Mouse (Mus musculus) forebrain, embryonic 10.5 days (tissue): ENCODE results near the gene Gatad2b. TPM values are rescaled to one million over a fixed set of nuclear protein-coding genes. Genes with fewer than 3 reads are reported as not detected.
A peak's percentile ranks its signal among the peaks of the same experiment; 100 is the strongest.
"Not testable (repeated sequence)": the region's sequence is repeated elsewhere in the genome, so short reads cannot be mapped to it uniquely, and the experiment has no call there.

Source experiments
- DNase-seq: peaks from one replicate; pipeline ENCODE4 v3.0.0-alpha.2; 2017; ENCODE audit warnings: low spot score; ENCODE audit errors: extremely low spot score
- H3K27ac ChIP-seq: fragments of 300-500 bp; sonication (generic); 2 replicates; pipeline ENCODE4 v1.5.1; 2016; ENCODE audit warnings: mild to moderate bottlenecking
- H3K27me3 ChIP-seq: fragments of 300-500 bp; sonication (generic); 2 replicates; pipeline ENCODE4 v1.6.1; 2016; ENCODE audit warnings: mild to moderate bottlenecking; ENCODE audit not compliant: poor library complexity, severe bottlenecking
- H3K36me3 ChIP-seq: fragments of 300-500 bp; sonication (generic); replicated peaks from 2 replicates; pipeline ENCODE4 v1.6.1; 2016; ENCODE audit warnings: mild to moderate bottlenecking, moderate library complexity
- H3K4me1 ChIP-seq: fragments of 300-500 bp; sonication (generic); 2 replicates; pipeline ENCODE4 v1.6.1; 2016
- H3K4me3 ChIP-seq: fragments of 300-500 bp; sonication (generic); 2 replicates; pipeline ENCODE4 v1.5.1; 2016; ENCODE audit warnings: mild to moderate bottlenecking, moderate library complexity
- H3K9me3 ChIP-seq: fragments of 300-500 bp; sonication (generic); 2 replicates; pipeline ENCODE4 v1.6.1; 2016; ENCODE audit warnings: mild to moderate bottlenecking, moderate library complexity
- WGBS: fragments of 180-500 bp; shearing (Covaris S2); methylation state at CpG from one replicate; pipeline ENCODE4 v1.1.7; 2016; 5-methylcytosine and 5-hydroxymethylcytosine counted together
- polyA plus RNA-seq: library from polyadenylated mRNA; unstranded; fragments of >200 nt; fragmentation: Nextera tagmentation; extraction: Ambion mirVana; gene quantifications from 2 replicates; pipeline ENCODE4 v1.2.1, GENCODE M21; 2016

Gene Gatad2b
- polyA plus RNA-seq, 1 experiment from 2014 or later = 12.4 TPM

DNA sequence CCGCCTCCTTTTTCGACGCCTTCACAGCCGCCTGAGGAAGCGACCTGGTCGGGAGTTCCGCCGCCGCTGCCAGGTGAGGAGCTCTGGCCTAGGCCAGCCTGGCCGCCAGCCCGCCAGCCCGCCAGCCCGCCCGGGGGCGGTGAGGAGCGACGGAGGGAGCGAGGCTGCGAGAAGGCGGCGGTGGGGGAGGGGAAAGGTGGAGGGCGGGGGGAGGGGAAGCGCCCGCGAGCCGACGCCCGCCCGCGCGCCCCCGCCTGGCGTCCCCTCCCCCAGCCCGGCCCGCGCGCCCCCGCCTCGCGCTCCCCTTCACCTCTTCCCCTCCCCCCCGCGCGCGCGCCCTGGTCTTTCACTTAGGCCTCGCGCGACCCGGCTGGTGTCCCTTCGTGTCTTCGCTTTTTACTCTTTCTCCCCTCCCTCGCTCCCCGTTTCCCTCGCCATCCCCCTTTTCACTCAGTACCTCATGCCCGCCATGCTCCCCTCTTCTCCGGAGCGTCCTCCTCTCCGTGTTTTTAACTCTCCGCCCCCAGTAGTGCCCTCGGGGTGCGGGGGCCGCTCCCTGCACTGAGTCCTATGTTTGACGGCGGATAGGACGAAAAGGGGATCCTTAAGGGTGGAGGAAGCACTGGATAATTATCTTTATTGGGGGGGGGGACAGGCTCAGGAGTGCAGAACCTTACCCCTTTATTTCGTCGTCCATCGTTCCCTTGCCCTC, 530 bp downstream of the Gatad2b start:
- no peaks in the 10 kb centered on the region for H3K9me3 ChIP-seq

DNA sequence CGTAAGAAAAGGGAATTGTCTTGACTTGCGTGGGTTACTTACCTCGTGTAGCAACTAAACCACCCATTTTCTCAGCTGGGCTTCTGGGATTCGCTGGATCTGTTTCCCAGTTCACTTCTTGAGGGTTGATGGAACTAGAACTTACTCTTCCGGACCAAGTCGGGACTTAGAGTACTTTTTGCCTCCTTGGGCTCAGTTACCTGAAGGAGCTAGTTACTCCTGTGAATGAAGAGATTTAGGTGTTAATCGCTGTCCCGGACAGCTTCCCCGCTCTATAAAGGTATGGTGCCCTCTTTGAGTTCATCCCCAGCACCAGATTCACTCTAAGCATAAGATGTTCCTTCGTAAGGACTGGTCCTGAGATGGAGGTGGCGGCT, 1.1 kb downstream of the Gatad2b start:
- peaks cover 21% of the 10 kb centered on the region for H3K4me1 ChIP-seq
- peaks cover 34% of the 10 kb centered on the region for H3K36me3 ChIP-seq
- no peaks in the 10 kb centered on the region for H3K27me3 ChIP-seq
- 2% methylated on average over 11 of the region's 11 CpGs for WGBS
- H3K9me3 ChIP-seq = no peaks in the 10 kb centered on the region
- no peak for DNase-seq
- peak overlapping the region; percentile 93 for H3K27ac ChIP-seq
- peak overlapping the region; percentile 86 for H3K4me3 ChIP-seq

More for the DNA sequence above, 530 bp downstream of the Gatad2b start:
- H3K4me1 ChIP-seq = peaks cover 21% of the 10 kb centered on the region
- WGBS = 0% methylated on average over 38 of the region's 68 CpGs
- no peak for DNase-seq
- H3K36me3 ChIP-seq = peaks cover 34% of the 10 kb centered on the region
- peak overlapping the region; percentile 93 for H3K27ac ChIP-seq
- H3K4me3 ChIP-seq = peak overlapping the region; percentile 86
- no peaks in the 10 kb centered on the region for H3K27me3 ChIP-seq

DNA sequence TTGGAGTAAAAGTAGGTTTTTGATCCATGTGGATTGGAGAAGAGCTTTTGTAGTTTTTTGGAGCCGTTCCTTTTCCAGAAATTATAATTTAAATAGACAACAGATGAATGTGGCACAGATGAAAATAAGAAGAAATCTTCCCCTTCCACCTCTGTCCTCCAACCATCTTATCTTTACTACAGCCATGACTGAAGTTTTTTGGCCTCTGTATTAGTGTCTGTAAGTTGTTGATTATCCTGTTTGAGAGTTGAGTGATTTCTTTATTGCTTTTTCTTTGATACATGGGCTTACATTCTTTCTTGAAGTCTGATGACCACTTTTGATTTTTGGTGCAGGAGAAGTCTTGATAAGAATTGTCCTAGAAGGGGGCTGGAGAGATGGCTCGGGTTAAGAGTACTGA, 1.7 kb downstream of the Gatad2b start:
- Histone ChIP-seq H3K27ac (peak overlapping the region; percentile 93), H3K27me3 (no peaks in the 10 kb centered on the region), H3K9me3 (no peaks in the 10 kb centered on the region), H3K4me3 (peak overlapping the region; percentile 86), H3K36me3 (peaks cover 35% of the 10 kb centered on the region), H3K4me1 (peaks cover 21% of the 10 kb centered on the region)
- 83% methylated on average over 2 of the region's 2 CpGs for WGBS
- no peak for DNase-seq

- WGBS = 94% methylated on average over 3 of the region's 3 CpGs
- Histone ChIP-seq H3K9me3 (no peaks in the 10 kb centered on the region), H3K27me3 (no peaks in the 10 kb centered on the region), H3K36me3 (peaks cover 27% of the 10 kb centered on the region), H3K4me3 (no peak overlapping the region), H3K4me1 (no peaks in the 10 kb centered on the region; the same call in 1 of the 2 replicates), H3K27ac (no peak overlapping the region)
- no peak for DNase-seq
These were observed 12.8 kb downstream of the Gatad2b start for GRCm38 (mm10) chr3:90305801-90306200.

DNA sequence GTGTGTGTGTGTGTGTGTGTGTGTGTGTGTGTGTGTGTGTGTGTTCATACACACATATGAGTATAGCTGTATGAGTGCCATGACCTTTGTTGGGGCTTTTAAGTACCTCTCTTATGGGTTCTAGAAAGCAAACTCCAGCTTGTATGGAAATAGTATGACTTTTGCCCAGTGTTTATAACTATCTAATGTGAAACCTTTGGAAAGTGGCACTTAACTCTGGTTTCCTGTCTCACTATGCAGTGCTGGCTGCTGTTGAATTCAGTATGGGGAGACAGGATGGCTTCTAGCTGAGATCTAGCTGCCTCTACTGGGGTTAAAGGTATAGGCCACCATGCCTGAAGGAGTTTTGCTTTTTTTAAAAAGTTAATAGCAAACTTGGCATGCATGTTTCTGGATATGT, 16.6 kb downstream of the Gatad2b start:
- H3K4me3 ChIP-seq = no peak overlapping the region
- no peak overlapping the region for H3K27ac ChIP-seq
- H3K9me3 ChIP-seq = no peaks in the 10 kb centered on the region
- no peak for DNase-seq
- no peaks in the 10 kb centered on the region; the same call in 1 of the 2 replicates for H3K4me1 ChIP-seq
- peaks cover 25% of the 10 kb centered on the region for H3K36me3 ChIP-seq
- no peaks in the 10 kb centered on the region for H3K27me3 ChIP-seq

- no peak overlapping the region for H3K4me3 ChIP-seq
- no peak for DNase-seq
- H3K36me3 ChIP-seq = peaks cover 15% of the 10 kb centered on the region
These were observed 20.4 kb downstream of the Gatad2b start for GRCm38 (mm10) chr3:90313367-90313766.

DNA sequence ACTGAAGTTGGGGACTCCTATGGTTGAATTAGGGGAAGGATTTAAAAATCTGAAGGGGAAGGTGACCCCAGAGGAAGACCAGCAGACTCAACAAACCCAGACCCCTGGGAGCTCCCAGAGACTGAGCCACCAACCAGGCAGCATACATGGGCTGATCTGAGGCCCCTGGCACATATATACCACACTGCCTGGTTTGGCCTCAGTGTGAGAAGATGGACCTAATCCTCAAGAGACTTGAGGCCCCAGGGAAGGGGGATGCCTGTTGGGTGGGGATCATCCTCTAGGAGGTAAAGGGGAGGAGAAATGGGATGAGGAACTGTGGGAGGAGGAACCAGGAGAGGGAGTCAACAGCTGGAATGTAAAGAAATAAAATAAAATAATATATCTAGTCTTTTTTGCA, 21.3 kb downstream of the Gatad2b start:
- DNase-seq = no peak

More at GRCm38 (mm10) chr3:90313367-90313766, 20.4 kb downstream of the Gatad2b start:
- H3K27me3 ChIP-seq = no peaks in the 10 kb centered on the region
- no peak overlapping the region for H3K27ac ChIP-seq
- no peaks in the 10 kb centered on the region for H3K4me1 ChIP-seq
- no peaks in the 10 kb centered on the region for H3K9me3 ChIP-seq

DNA sequence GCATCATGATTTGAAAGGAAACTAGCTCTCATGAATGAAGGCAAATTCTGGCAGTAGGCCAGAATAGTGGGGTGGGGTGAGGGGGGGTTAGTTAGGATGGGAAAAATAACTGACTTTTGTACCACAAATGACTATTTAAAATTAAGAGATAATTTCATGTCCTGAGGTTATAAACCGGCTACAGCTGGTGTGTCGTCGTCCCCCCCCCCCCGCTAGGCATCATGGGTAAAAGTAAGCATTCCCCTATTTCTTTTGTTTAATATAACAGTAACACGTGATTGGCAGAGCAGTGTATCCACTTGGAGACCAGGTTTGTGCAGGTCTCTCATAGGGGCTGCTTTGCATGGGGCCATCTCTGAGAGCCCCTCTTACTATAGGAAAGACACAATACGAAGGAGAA, 29.3 kb downstream of the Gatad2b start:
- no peak overlapping the region for H3K4me3 ChIP-seq

More for the DNA sequence above, 21.3 kb downstream of the Gatad2b start:
- H3K4me3 ChIP-seq = no peak overlapping the region
- H3K36me3 ChIP-seq = peaks cover 15% of the 10 kb centered on the region
- no peaks in the 10 kb centered on the region for H3K27me3 ChIP-seq
- H3K4me1 ChIP-seq = no peaks in the 10 kb centered on the region
- no peak overlapping the region for H3K27ac ChIP-seq
- H3K9me3 ChIP-seq = no peaks in the 10 kb centered on the region

DNA sequence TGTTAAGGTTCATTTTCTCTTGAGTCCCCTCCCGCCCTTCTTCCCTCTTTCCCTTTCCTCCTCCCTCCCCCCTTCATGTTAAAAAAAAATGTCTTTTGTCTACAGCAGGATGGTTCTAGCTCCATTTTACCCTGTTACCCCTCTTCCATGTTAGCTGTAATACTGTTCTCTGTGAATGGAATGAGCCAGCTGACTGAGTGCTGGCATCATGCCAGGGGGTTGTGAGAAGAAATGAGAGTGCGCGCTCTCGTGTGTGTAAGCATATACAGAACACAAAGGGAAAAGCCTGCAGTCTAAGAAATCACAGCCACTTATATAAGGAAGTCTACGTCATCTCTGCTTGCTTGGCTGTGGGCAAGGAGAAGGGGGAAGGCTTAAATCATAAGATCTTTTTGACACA, 30.1 kb downstream of the Gatad2b start:
- Histone ChIP-seq H3K27me3 (no peaks in the 10 kb centered on the region), H3K4me3 (no peak overlapping the region), H3K27ac (peak overlapping the region; percentile 20; the same call in 1 of the 2 replicates), H3K4me1 (peaks cover 16% of the 10 kb centered on the region; the same call in 1 of the 2 replicates), H3K9me3 (no peaks in the 10 kb centered on the region), H3K36me3 (peaks cover 12% of the 10 kb centered on the region)
- DNase-seq = no peak
- WGBS = 86% methylated on average over 5 of the region's 5 CpGs

More for the DNA sequence above, 29.3 kb downstream of the Gatad2b start:
- DNase-seq = no peak
- 88% methylated on average over 6 of the region's 6 CpGs for WGBS
- Histone ChIP-seq H3K4me1 (peaks cover 16% of the 10 kb centered on the region; the same call in 1 of the 2 replicates), H3K27me3 (no peaks in the 10 kb centered on the region), H3K36me3 (peaks cover 10% of the 10 kb centered on the region; the same call in 1 of the 2 replicates), H3K9me3 (no peaks in the 10 kb centered on the region), H3K27ac (no peak overlapping the region)

DNA sequence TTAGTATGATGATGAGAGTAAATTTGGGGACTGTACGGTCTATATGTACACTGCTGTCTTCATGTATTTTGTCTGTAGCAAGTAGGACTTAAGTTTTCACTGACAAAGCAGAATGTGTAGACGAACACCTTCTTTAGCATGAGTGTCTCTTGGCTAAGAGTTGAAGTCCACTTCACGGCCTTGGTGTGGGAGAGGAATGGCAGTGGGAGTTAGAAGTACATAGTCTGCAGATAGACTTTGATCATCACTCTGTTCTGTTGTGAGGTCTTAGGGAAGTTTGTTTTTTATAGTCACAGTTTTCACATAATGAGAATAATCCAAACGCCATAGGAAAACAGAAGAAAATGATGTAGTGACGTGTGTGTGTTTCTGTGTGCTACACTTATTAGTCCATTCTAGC, 39.5 kb downstream of the Gatad2b start:
- Histone ChIP-seq H3K4me1 (no peaks in the 10 kb centered on the region), H3K27ac (no peak overlapping the region), H3K27me3 (no peaks in the 10 kb centered on the region), H3K36me3 (peaks cover 16% of the 10 kb centered on the region), H3K9me3 (no peaks in the 10 kb centered on the region), H3K4me3 (no peak overlapping the region)
- no peak for DNase-seq
- WGBS = 93% methylated on average over 5 of the region's 5 CpGs

DNA sequence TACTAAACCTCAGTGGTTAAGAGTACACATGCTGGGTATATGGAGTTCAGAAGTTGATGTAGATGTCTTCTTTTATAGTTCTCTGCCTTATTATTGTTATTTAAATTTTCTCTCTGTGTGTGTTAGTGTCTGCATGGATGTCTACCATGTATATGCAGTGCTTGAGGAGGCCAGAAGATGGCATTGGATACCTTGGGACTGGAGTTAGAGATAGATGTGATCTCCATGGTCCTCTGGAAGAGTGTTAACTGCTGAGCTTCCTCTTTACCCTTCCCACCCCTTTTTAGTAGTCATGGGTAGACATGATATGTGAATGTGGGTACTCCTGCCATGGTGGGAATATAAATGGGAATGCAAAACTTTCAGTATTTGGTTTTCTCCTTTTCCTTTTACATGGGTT, 42.5 kb downstream of the Gatad2b start:
- no peak overlapping the region for H3K4me3 ChIP-seq
- H3K27me3 ChIP-seq = no peaks in the 10 kb centered on the region
- H3K4me1 ChIP-seq = no peaks in the 10 kb centered on the region
- DNase-seq = no peak
- H3K27ac ChIP-seq = no peak overlapping the region
- 0 out of 2 replicates have a peak, but pooled peaks cover 2% of the 10 kb centered on the region for H3K36me3 ChIP-seq
- no peaks in the 10 kb centered on the region for H3K9me3 ChIP-seq

DNA sequence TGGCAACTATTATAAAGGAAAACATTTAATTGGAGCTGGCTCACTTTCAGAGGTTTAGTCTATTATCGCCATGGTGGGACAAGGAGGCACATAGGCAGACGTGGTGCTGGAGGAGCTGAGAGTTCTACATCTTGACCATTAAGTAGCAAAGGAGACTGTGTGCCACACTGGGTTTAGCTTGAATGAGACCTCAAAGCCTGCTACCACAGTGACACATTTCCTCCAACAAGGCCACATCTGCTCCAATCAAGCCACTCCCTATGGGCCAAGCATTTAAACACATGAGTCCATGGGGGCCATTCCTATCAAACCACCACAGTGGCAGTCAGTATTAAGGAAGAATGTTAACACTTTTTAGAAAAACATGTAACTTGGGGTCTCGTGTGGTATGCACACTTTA, 45.2 kb downstream of the Gatad2b start:
- no peaks in the 10 kb centered on the region for H3K27me3 ChIP-seq
- H3K36me3 ChIP-seq = peaks cover 21% of the 10 kb centered on the region
- DNase-seq = no peak
- 94% methylated on average over 3 of the region's 3 CpGs for WGBS
- no peak overlapping the region for H3K27ac ChIP-seq
- no peak overlapping the region for H3K4me3 ChIP-seq
- no peaks in the 10 kb centered on the region for H3K9me3 ChIP-seq
- H3K4me1 ChIP-seq = no peaks in the 10 kb centered on the region

- no peak overlapping the region for H3K27ac ChIP-seq
- H3K9me3 ChIP-seq = no peaks in the 10 kb centered on the region
- H3K36me3 ChIP-seq = peaks cover 30% of the 10 kb centered on the region
- no peak for DNase-seq
- no peak overlapping the region for H3K4me3 ChIP-seq
- H3K27me3 ChIP-seq = no peaks in the 10 kb centered on the region
- H3K4me1 ChIP-seq = no peaks in the 10 kb centered on the region
These were observed 47.2 kb downstream of the Gatad2b start for GRCm38 (mm10) chr3:90340177-90340576.

DNA sequence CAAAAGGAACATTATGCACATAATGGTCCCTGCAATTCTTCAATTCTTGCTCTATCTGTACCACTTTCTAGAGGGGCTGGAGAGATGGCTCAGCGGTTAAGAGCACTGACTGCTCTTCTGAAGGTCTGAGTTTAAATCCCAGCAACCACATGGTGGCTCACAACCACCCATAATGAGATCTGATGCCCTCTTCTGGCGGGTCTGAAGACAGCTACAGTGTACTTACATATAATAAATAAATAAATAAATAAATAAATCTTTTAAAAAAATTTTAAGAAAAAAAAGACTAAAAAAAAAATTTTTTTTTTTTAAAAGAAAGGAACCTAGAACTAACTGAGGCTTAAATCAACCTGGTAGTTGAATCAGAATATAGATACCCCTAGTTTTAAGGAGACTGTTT, 49.9 kb downstream of the Gatad2b start:
- not testable (repeated sequence) for H3K27ac ChIP-seq
- WGBS = 66% methylated on average over 2 of the region's 2 CpGs

More for the DNA sequence above, 49.9 kb downstream of the Gatad2b start:
- not testable (repeated sequence) for DNase-seq, H3K27me3 ChIP-seq, H3K4me1 ChIP-seq, H3K4me3 ChIP-seq, H3K9me3 ChIP-seq
- peaks cover 57% of the 10 kb centered on the region for H3K36me3 ChIP-seq
